Mouse (Mus musculus) heart, embryonic 13.5 days (tissue): ENCODE data around the gene Enkur. TPM values are rescaled to one million over a fixed set of nuclear protein-coding genes. Genes with fewer than 3 reads are reported as not detected.

Experiments
- ATAC-seq: fragments of 200-750 bp; cut with Nextera tagmentation; 2 replicates; pipeline ENCODE4 v1.8.0; 2017; ENCODE audit warnings: moderate TSS enrichment; ENCODE audit not compliant: insufficient number of reproducible peaks, low FRiP score, low TSS enrichment; ENCODE audit errors: extremely low read depth
- H3K27ac ChIP-seq: fragments of 300-500 bp; sonication (generic); replicated peaks from 2 replicates; pipeline ENCODE4 v1.5.1; 2015; ENCODE audit warnings: moderate library complexity, mild to moderate bottlenecking, inconsistent platforms
- H3K27me3 ChIP-seq: fragments of 300-500 bp; sonication (generic); replicated peaks from 2 replicates; pipeline ENCODE4 v1.6.1; 2015; ENCODE audit warnings: mild to moderate bottlenecking, inconsistent platforms
- H3K36me3 ChIP-seq: fragments of 300-500 bp; sonication (generic); 2 replicates; pipeline ENCODE4 v1.6.1; 2015; ENCODE audit warnings: mild to moderate bottlenecking, inconsistent platforms
- H3K4me1 ChIP-seq: fragments of 300-500 bp; sonication (generic); 2 replicates; pipeline ENCODE4 v1.6.1; 2015; ENCODE audit warnings: inconsistent platforms
- H3K4me2 ChIP-seq: fragments of 300-500 bp; sonication (generic); 2 replicates; pipeline ENCODE4 v1.6.1; 2015; ENCODE audit warnings: inconsistent platforms, mild to moderate bottlenecking, moderate library complexity
- H3K4me3 ChIP-seq: fragments of 300-500 bp; sonication (generic); 2 replicates; pipeline ENCODE4 v1.5.1; 2015; ENCODE audit warnings: moderate library complexity, mild to moderate bottlenecking, inconsistent platforms
- H3K9ac ChIP-seq: fragments of 300-500 bp; sonication (generic); 2 replicates; pipeline ENCODE4 v1.6.1; 2015; ENCODE audit warnings: inconsistent platforms, mild to moderate bottlenecking, moderate library complexity
- H3K9me3 ChIP-seq: fragments of 300-500 bp; sonication (generic); 2 replicates; pipeline ENCODE4 v1.6.1; 2016; ENCODE audit warnings: inconsistent platforms
- WGBS: fragments of 180-500 bp; shearing (Covaris S2); methylation state at CpG from one replicate; pipeline ENCODE4 v1.1.7; 2015; ENCODE audit warnings: mixed read lengths; 5-methylcytosine and 5-hydroxymethylcytosine counted together
- polyA plus RNA-seq: library from polyadenylated mRNA; unstranded; fragments of >200 nt; fragmentation: Nextera tagmentation; extraction: Ambion mirVana; gene quantifications from 2 replicates; pipeline ENCODE4 v1.2.1, GENCODE M21; 2015

Gene Enkur
- polyA plus RNA-seq, 1 experiment from 2014 or later = 1.9 TPM

GRCm38 (mm10) chr2:21230276-21230675 lies 25.1 kb upstream of the Enkur start:
- 0 out of 2 replicates have a peak, but pooled peaks cover 3% of the 10 kb centered on the region for H3K9me3 ChIP-seq
- ATAC-seq = no peak
- H3K27me3 ChIP-seq = no peaks in the 10 kb centered on the region; the same call in 1 of the 2 replicates
- WGBS = 59% methylated on average over 2 of the region's 2 CpGs
- H3K36me3 ChIP-seq = no peaks in the 10 kb centered on the region
- no peak overlapping the region for H3K4me2 ChIP-seq
- H3K4me1 ChIP-seq = peaks cover 13% of the 10 kb centered on the region
- H3K9ac ChIP-seq = no peak overlapping the region
- no peak overlapping the region for H3K4me3 ChIP-seq
- no peak overlapping the region for H3K27ac ChIP-seq

- no peak overlapping the region for H3K27ac ChIP-seq
- 76% methylated on average over 9 of the region's 9 CpGs for WGBS
- ATAC-seq = no peak
Measured at GRCm38 (mm10) chr2:21222453-21223384, 17.6 kb upstream of the Enkur start.

DNA sequence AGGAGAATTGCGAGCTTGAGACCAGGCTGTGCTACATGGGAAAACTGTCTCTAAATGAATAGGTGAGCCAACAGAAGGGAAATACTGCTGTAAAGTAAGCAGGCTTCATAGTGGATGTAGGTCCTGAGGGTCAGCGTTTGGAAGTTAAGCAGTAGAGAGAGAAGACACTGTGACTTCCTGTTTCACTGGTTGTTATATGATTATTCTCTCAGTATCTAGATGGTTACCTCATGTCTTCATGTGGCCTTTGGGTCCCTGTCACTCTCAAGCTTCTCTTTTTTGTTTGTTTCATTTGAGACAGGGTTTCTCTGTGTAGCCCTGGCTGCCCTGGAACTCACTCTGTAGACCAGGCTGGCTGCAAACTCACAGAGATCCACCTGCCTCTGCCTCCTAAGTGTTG lies 10.1 kb upstream of the Enkur start:
- Histone ChIP-seq H3K4me2 (no peak overlapping the region), H3K4me1 (no peaks in the 10 kb centered on the region), H3K9me3 (no peaks in the 10 kb centered on the region), H3K9ac (no peak overlapping the region), H3K27ac (no peak overlapping the region), H3K4me3 (no peak overlapping the region), H3K36me3 (peaks cover 12% of the 10 kb centered on the region), H3K27me3 (no peaks in the 10 kb centered on the region)
- no peak for ATAC-seq
- WGBS = 82% methylated on average over 2 of the region's 2 CpGs

More at GRCm38 (mm10) chr2:21222453-21223384, 17.6 kb upstream of the Enkur start:
- Histone ChIP-seq H3K36me3 (no peaks in the 10 kb centered on the region), H3K9me3 (0 out of 2 replicates have a peak, but pooled peaks cover 4% of the 10 kb centered on the region), H3K4me1 (no peaks in the 10 kb centered on the region), H3K9ac (no peak overlapping the region), H3K4me3 (no peak overlapping the region), H3K4me2 (no peak overlapping the region), H3K27me3 (no peaks in the 10 kb centered on the region)

DNA sequence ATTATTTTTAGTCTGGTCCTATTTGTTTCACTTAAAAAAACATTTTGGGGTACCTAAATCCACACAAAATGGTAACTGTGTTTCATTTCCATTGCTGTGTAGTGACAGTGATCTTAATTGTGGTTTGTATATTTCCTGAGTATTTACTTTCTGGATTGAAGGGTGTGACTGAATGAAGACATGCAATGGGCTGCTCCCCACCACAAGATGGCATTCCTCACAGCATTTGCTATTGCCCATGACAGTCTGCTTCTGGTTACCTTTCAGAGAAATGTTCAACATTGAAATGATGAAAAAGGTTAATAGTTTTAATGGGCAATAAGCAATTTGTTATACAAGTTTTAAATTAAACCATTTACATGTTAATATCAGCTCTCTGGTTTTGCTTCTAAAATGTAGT lies 9.2 kb upstream of the Enkur start:
- Histone ChIP-seq H3K27ac (no peak overlapping the region), H3K9me3 (no peaks in the 10 kb centered on the region), H3K9ac (no peak overlapping the region), H3K4me2 (no peak overlapping the region), H3K4me3 (no peak overlapping the region), H3K4me1 (no peaks in the 10 kb centered on the region), H3K36me3 (peaks cover 14% of the 10 kb centered on the region), H3K27me3 (no peaks in the 10 kb centered on the region)
- no peak for ATAC-seq

GRCm38 (mm10) chr2:21211361-21211760 lies 6.2 kb upstream of the Enkur start:
- no peak overlapping the region for H3K9ac ChIP-seq
- peaks cover 14% of the 10 kb centered on the region for H3K36me3 ChIP-seq
- no peak overlapping the region for H3K27ac ChIP-seq
- peaks cover 6% of the 10 kb centered on the region for H3K4me1 ChIP-seq
- no peaks in the 10 kb centered on the region for H3K9me3 ChIP-seq
- WGBS = 58% methylated on average over 6 of the region's 6 CpGs
- ATAC-seq = no peak
- no peaks in the 10 kb centered on the region for H3K27me3 ChIP-seq
- H3K4me2 ChIP-seq = no peak overlapping the region
- no peak overlapping the region for H3K4me3 ChIP-seq

GRCm38 (mm10) chr2:21206278-21206677 lies 1.1 kb upstream of the Enkur start:
- H3K36me3 ChIP-seq = 0 out of 2 replicates have a peak, but pooled peaks cover 4% of the 10 kb centered on the region
- peaks cover 23% of the 10 kb centered on the region for H3K4me1 ChIP-seq
- peak overlapping the region; percentile 79 for H3K4me2 ChIP-seq
- no peaks in the 10 kb centered on the region for H3K27me3 ChIP-seq
- peak overlapping the region; percentile 72 for H3K27ac ChIP-seq
- WGBS = 45% methylated on average over 6 of the region's 6 CpGs
- peak overlapping the region; percentile 83 for H3K9ac ChIP-seq
- peak overlapping the region; percentile 73 for H3K4me3 ChIP-seq
- no peaks in the 10 kb centered on the region for H3K9me3 ChIP-seq
- ATAC-seq = no peak

DNA sequence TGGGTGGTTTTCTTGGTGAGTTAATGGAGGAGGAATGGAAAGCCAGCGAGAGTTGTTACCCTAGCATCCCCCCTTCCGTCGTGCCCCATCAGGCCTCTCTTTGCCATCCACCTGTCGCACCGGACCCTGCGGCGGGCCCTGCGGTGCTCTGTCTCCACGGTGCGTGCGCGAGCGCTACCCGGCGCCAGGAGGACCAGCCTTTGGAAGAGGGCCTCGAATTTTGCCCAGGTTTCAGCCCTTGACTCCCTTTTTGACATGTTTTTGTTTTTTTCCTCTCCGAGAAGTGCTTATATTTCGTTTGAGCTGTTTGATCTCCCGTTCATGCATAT lies 630 bp upstream of the Enkur start:
- Histone ChIP-seq H3K36me3 (0 out of 2 replicates have a peak, but pooled peaks cover 4% of the 10 kb centered on the region), H3K4me1 (peaks cover 23% of the 10 kb centered on the region), H3K9ac (peak overlapping the region; percentile 83), H3K4me3 (peak overlapping the region; percentile 73), H3K27ac (peak overlapping the region; percentile 72), H3K27me3 (no peaks in the 10 kb centered on the region), H3K9me3 (no peaks in the 10 kb centered on the region), H3K4me2 (peak overlapping the region; percentile 79)
- WGBS = under 1% methylated on average over 19 of the region's 19 CpGs
- ATAC-seq = peak; percentile 73; the same call in 1 of the 2 replicates

GRCm38 (mm10) chr2:21202754-21203153 lies 2.4 kb downstream of the Enkur start:
- Histone ChIP-seq H3K4me1 (peaks cover 27% of the 10 kb centered on the region), H3K36me3 (no peaks in the 10 kb centered on the region), H3K9ac (no peak overlapping the region), H3K27me3 (no peaks in the 10 kb centered on the region), H3K9me3 (no peaks in the 10 kb centered on the region), H3K27ac (no peak overlapping the region), H3K4me2 (no peak overlapping the region), H3K4me3 (no peak overlapping the region)
- ATAC-seq = no peak
- 41% methylated on average over 2 of the region's 2 CpGs for WGBS

GRCm38 (mm10) chr2:21199051-21199450 lies 6.1 kb downstream of the Enkur start:
- H3K27ac ChIP-seq = no peak overlapping the region
- WGBS = 45% methylated on average over 3 of the region's 3 CpGs

DNA sequence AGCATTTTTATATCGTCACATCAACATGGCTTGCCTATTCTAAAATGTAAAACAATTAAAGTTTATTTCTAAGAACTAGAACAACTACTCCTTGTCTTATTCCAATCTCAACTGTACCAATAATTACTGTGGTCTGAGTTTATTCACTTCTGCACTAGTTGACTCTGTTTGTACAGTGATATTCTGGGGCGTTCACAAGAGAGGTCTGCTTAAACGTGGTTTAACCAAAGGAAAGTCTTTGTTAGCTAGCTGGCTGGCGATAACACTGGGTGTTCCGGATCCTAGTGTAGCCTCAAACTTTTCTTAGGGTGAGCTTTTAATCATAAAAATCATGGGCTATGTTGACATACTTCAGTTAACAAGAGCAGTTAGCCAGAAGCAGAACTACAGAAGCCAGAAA lies 9.9 kb downstream of the Enkur start:
- ATAC-seq = no peak
- WGBS = 84% methylated on average over 5 of the region's 5 CpGs
- H3K9me3 ChIP-seq = 0 out of 2 replicates have a peak, but pooled peaks cover 4% of the 10 kb centered on the region
- no peak overlapping the region for H3K4me2 ChIP-seq
- H3K27me3 ChIP-seq = no peaks in the 10 kb centered on the region
- H3K9ac ChIP-seq = no peak overlapping the region
- H3K4me1 ChIP-seq = peaks cover 5% of the 10 kb centered on the region; the same call in 1 of the 2 replicates
- H3K36me3 ChIP-seq = no peaks in the 10 kb centered on the region
- H3K27ac ChIP-seq = no peak overlapping the region
- no peak overlapping the region for H3K4me3 ChIP-seq

More at GRCm38 (mm10) chr2:21199051-21199450, 6.1 kb downstream of the Enkur start:
- Histone ChIP-seq H3K27me3 (no peaks in the 10 kb centered on the region), H3K9ac (no peak overlapping the region), H3K4me1 (peaks cover 14% of the 10 kb centered on the region), H3K9me3 (0 out of 2 replicates have a peak, but pooled peaks cover 4% of the 10 kb centered on the region), H3K4me3 (no peak overlapping the region), H3K36me3 (no peaks in the 10 kb centered on the region), H3K4me2 (no peak overlapping the region)
- ATAC-seq = no peak

- WGBS = 56% methylated on average over 1 of the region's 1 CpGs
- Histone ChIP-seq H3K4me3 (no peak overlapping the region), H3K9ac (no peak overlapping the region), H3K9me3 (no peaks in the 10 kb centered on the region), H3K36me3 (no peaks in the 10 kb centered on the region), H3K27ac (no peak overlapping the region), H3K4me2 (no peak overlapping the region), H3K4me1 (no peaks in the 10 kb centered on the region), H3K27me3 (no peaks in the 10 kb centered on the region)
- ATAC-seq = no peak
Measured at GRCm38 (mm10) chr2:21191232-21191631, 13.9 kb downstream of the Enkur start.

GRCm38 (mm10) chr2:21188610-21189009 lies 16.6 kb downstream of the Enkur start:
- 68% methylated on average over 4 of the region's 4 CpGs for WGBS
- ATAC-seq = no peak
- Histone ChIP-seq H3K4me1 (no peaks in the 10 kb centered on the region), H3K4me2 (no peak overlapping the region), H3K27me3 (no peaks in the 10 kb centered on the region), H3K36me3 (no peaks in the 10 kb centered on the region), H3K9ac (no peak overlapping the region), H3K9me3 (no peaks in the 10 kb centered on the region), H3K27ac (no peak overlapping the region), H3K4me3 (no peak overlapping the region)
